Mouse (Mus musculus): ENCODE measurements at regions not wholly inside any gene's neighbourhood (a gene's known extent, or its start where the extent isn't known, plus 50 kb on each side); places are given as distances from the start of the nearest gene placed in this dataset.

DNA sequence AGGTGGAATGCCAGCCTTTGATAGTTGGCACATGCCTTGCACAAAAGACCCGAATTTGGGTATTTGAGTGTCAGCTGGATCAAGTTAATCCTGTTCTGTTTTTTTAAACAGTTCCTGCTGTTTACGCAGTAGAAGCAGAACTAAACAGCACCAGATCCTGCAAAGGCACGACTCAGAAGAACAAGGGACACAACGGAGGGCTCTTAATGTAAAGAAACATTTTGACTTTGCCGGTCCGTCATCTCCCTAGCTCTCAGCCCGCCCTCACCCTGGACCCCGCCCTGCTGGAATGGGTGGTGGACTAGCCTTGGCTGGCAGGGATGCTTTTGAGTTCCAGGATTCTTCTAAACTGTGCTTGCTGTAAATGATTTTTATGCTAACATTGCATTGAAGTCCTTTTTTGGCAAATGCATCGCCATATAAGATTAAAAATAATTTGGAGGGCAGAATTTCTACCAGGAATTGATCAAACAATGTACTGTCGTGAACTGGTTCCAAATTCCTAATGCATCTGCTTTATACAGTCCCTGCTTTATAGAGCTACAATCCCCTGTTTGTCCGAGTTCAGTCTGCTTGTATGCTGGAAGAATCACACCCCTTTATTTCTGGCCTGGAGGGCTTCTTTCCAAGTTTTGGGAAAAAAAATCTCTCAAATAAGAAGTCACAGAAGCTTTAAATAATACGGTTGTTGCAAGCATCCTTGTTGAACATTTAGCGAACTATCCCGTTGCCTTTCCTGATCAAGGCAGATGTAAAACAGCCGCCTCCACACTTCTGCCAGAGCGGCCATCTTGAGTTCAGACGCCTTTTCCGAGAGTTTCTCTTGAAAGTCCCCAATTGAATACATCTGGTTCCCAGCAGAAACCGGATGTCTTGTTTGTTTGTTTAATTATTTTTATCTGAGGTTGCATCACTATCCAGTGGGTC is 308.2 kb downstream of the Pten start:
- Histone ChIP-seq H3K27me3 (ENCODE audit: control insufficient read depth, insufficient read depth, insufficient read length) (no peaks in the 10 kb centered on the region), H3K4me3 (ENCODE audit: insufficient read depth, poor library complexity, severe bottlenecking) (no peak overlapping the region), H3ac (ENCODE audit: control insufficient read depth, insufficient read length, low read depth) (no peak overlapping the region), H3K36me3 (ENCODE audit: control insufficient read depth, insufficient read depth) (no peaks in the 10 kb centered on the region), H3K79me2 (ENCODE audit: control insufficient read depth, insufficient read depth) (no peaks in the 10 kb centered on the region), H3K79me3 (ENCODE audit: low read depth) (no peaks in the 10 kb centered on the region)
- TF ChIP-seq CTCF (IDR thresholded peaks at IDR 0.05; ENCODE audit: control insufficient read depth, insufficient read depth, insufficient read length), result no peak
- no peak for TF ChIP-seq MAX (IDR thresholded peaks at IDR 0.05)
- TF ChIP-seq MYOD1 (IDR thresholded peaks at IDR 0.05; ENCODE audit: control insufficient read depth, insufficient read length, low read depth), result no peak
- no peak for TF ChIP-seq MYOG (IDR thresholded peaks at IDR 0.05; ENCODE audit: control insufficient read depth, extremely low read depth, insufficient read length)
- no peak for TF ChIP-seq USF1 (IDR thresholded peaks at IDR 0.05; ENCODE audit: low read depth)
- no peak for TF ChIP-seq CEBPB (IDR thresholded peaks at IDR 0.05; ENCODE audit: low read depth)
- no peak for TF ChIP-seq FOSL1 (IDR thresholded peaks at IDR 0.05; ENCODE audit: insufficient read depth, low read length, poor library complexity, severe bottlenecking)

GRCm38 (mm10) chr19:33068351-33068955 is 311.2 kb downstream of the Pten start:
- Histone ChIP-seq H3K79me2 (ENCODE audit: control insufficient read depth, insufficient read depth) (no peaks in the 10 kb centered on the region), H3ac (ENCODE audit: control insufficient read depth, insufficient read length, low read depth) (no peak overlapping the region), H3K27me3 (ENCODE audit: control insufficient read depth, insufficient read depth, insufficient read length) (no peaks in the 10 kb centered on the region), H3K79me3 (ENCODE audit: low read depth) (no peaks in the 10 kb centered on the region), H3K36me3 (ENCODE audit: control insufficient read depth, insufficient read depth) (no peaks in the 10 kb centered on the region), H3K4me3 (ENCODE audit: insufficient read depth, poor library complexity, severe bottlenecking) (no peak overlapping the region)
- TF ChIP-seq CEBPB (IDR thresholded peaks at IDR 0.05; ENCODE audit: low read depth) (no peak), MAX (IDR thresholded peaks at IDR 0.05) (no peak), USF1 (IDR thresholded peaks at IDR 0.05; ENCODE audit: low read depth) (no peak), FOSL1 (IDR thresholded peaks at IDR 0.05; ENCODE audit: insufficient read depth, low read length, poor library complexity, severe bottlenecking) (no peak)

GRCm38 (mm10) chr19:33069761-33070160 is 312.5 kb downstream of the Pten start:
- no peak overlapping the region for H3ac ChIP-seq (ENCODE audit: control insufficient read depth, insufficient read length, low read depth)
- H3K4me3 ChIP-seq (ENCODE audit: insufficient read depth, poor library complexity, severe bottlenecking), result no peak overlapping the region
- H3K27me3 ChIP-seq (ENCODE audit: control insufficient read depth, insufficient read depth, insufficient read length), result no peaks in the 10 kb centered on the region
- no peaks in the 10 kb centered on the region for H3K79me3 ChIP-seq (ENCODE audit: low read depth)
- TF ChIP-seq MYOG (IDR thresholded peaks at IDR 0.05; ENCODE audit: control insufficient read depth, extremely low read depth, insufficient read length) (no peak), USF1 (IDR thresholded peaks at IDR 0.05; ENCODE audit: low read depth) (no peak), CEBPB (IDR thresholded peaks at IDR 0.05; ENCODE audit: low read depth) (no peak), CTCF (IDR thresholded peaks at IDR 0.05; ENCODE audit: control insufficient read depth, insufficient read depth, insufficient read length) (no peak), MYOD1 (IDR thresholded peaks at IDR 0.05; ENCODE audit: control insufficient read depth, insufficient read length, low read depth) (no peak), FOSL1 (IDR thresholded peaks at IDR 0.05; ENCODE audit: insufficient read depth, low read length, poor library complexity, severe bottlenecking) (no peak), MAX (IDR thresholded peaks at IDR 0.05) (no peak)
- no peaks in the 10 kb centered on the region for H3K79me2 ChIP-seq (ENCODE audit: control insufficient read depth, insufficient read depth)
- no peaks in the 10 kb centered on the region for H3K36me3 ChIP-seq (ENCODE audit: control insufficient read depth, insufficient read depth)

- no peaks in the 10 kb centered on the region for H3K27me3 ChIP-seq (ENCODE audit: control insufficient read depth, insufficient read depth, insufficient read length)
- no peak for TF ChIP-seq CTCF (IDR thresholded peaks at IDR 0.05; ENCODE audit: control insufficient read depth, insufficient read depth, insufficient read length)
- H3K36me3 ChIP-seq (ENCODE audit: control insufficient read depth, insufficient read depth), result no peaks in the 10 kb centered on the region
- no peaks in the 10 kb centered on the region for H3K79me2 ChIP-seq (ENCODE audit: control insufficient read depth, insufficient read depth)
- no peak overlapping the region for H3K4me3 ChIP-seq (ENCODE audit: insufficient read depth, poor library complexity, severe bottlenecking)
- H3ac ChIP-seq (ENCODE audit: control insufficient read depth, insufficient read length, low read depth), result no peak overlapping the region
- H3K79me3 ChIP-seq (ENCODE audit: low read depth), result no peaks in the 10 kb centered on the region
These were observed 315.0 kb downstream of the Pten start for GRCm38 (mm10) chr19:33072299-33072698.

GRCm38 (mm10) chr19:33074907-33075306 is 317.2 kb downstream of the Rnls start:
- Histone ChIP-seq H3K4me3 (ENCODE audit: insufficient read depth, poor library complexity, severe bottlenecking) (no peak overlapping the region), H3K79me2 (ENCODE audit: control insufficient read depth, insufficient read depth) (no peaks in the 10 kb centered on the region), H3ac (ENCODE audit: control insufficient read depth, insufficient read length, low read depth) (no peak overlapping the region), H3K79me3 (ENCODE audit: low read depth) (no peaks in the 10 kb centered on the region), H3K36me3 (ENCODE audit: control insufficient read depth, insufficient read depth) (no peaks in the 10 kb centered on the region), H3K27me3 (ENCODE audit: control insufficient read depth, insufficient read depth, insufficient read length) (no peaks in the 10 kb centered on the region)
- no peak for TF ChIP-seq FOSL1 (IDR thresholded peaks at IDR 0.05; ENCODE audit: insufficient read depth, low read length, poor library complexity, severe bottlenecking)
- no peak for TF ChIP-seq CTCF (IDR thresholded peaks at IDR 0.05; ENCODE audit: control insufficient read depth, insufficient read depth, insufficient read length)
- no peak for TF ChIP-seq USF1 (IDR thresholded peaks at IDR 0.05; ENCODE audit: low read depth)
- no peak for TF ChIP-seq MYOG (IDR thresholded peaks at IDR 0.05; ENCODE audit: control insufficient read depth, extremely low read depth, insufficient read length)
- no peak for TF ChIP-seq MYOD1 (IDR thresholded peaks at IDR 0.05; ENCODE audit: control insufficient read depth, insufficient read length, low read depth)
- TF ChIP-seq CEBPB (IDR thresholded peaks at IDR 0.05; ENCODE audit: low read depth), result no peak
- no peak for TF ChIP-seq MAX (IDR thresholded peaks at IDR 0.05)
